Mouse (Mus musculus): Measurements from ENCODE around the gene Tbx1.

Gene Tbx1

GRCm38 (mm10) chr16:18622916-18623750, 32.7 kb upstream of the Tbx1 start:
- DNase-seq (ENCODE audit: low spot score in 2 of 2) = peak; percentile 42 to 47

- peak in 1 of 2 experiments; percentile 38 for DNase-seq (ENCODE audit: low spot score in 2 of 2)
Measured at GRCm38 (mm10) chr16:18622019-18622418, 31.5 kb upstream of the Tbx1 start, which contains the start of gene Gp1bb. TSS of gene Gp1bb (minus strand) at chr16:18622403.

DNA sequence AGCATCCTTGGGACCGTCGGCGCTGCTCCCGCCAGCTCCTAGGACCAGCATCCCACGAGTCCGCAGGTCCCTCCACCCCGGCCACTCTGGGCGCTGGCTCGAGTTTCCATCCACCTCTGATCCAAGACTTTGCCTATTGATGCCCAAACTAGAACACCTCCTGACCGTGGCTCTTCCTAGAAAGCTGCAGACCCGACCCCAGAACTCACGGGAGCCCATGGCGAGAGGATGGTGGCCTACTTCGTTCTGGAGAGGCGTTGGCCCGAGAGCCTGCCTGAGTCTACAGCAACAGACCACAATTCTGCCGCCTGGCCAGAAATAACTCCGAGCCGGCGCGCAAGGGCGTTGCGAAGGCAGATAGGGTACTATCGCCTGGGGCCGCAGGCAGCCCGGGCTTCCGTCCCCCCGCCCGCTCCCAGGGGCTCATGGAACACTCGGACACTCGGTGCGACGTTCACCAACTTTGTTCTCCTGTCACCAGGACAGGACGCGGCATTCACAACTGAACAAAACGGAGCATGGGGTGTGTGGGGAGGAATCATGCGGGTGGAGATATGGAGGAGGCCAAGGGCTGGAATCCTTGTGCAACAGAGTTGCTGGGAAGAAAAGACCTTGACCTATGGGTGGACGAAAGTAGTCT, 31.0 kb upstream of the Tbx1 start:
- DNase-seq (ENCODE audit: low spot score in 2 of 2) = peak; percentile 65 to 69

GRCm38 (mm10) chr16:18620601-18621361, 30.3 kb upstream of the Tbx1 start:
- DNase-seq (ENCODE audit: low spot score in 2 of 2) = peak; percentile 67 to 76

GRCm38 (mm10) chr16:18620201-18620600, 29.7 kb upstream of the Tbx1 start:
- DNase-seq (ENCODE audit: low spot score in 2 of 2) = peak; percentile 48 to 65

DNA sequence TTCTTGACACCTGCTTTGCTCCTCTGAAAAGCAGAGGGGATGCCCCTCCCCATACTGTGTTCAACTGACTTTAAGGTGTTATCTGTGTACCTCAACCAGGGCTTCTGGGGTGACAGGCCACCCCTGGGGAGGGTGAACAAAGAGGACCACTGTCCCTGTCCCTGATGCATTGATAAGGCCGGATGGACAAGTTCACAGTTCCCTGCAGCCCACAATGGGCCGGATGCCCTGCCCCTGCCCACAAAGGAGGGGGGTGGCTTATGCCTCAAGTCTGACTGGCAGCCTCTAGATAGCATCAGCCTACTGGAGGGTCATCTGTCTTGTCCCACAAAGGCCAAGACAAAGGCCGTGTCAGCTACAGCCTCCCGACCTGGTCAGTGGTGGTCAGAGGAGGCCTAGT, 28.6 kb upstream of the Tbx1 start:
- peak in 1 of 2 experiments; percentile 46 for DNase-seq (ENCODE audit: low spot score in 2 of 2)

GRCm38 (mm10) chr16:18618297-18618696, 27.8 kb upstream of the Tbx1 start:
- no peak for DNase-seq (ENCODE audit: low spot score in 2 of 2)

DNA sequence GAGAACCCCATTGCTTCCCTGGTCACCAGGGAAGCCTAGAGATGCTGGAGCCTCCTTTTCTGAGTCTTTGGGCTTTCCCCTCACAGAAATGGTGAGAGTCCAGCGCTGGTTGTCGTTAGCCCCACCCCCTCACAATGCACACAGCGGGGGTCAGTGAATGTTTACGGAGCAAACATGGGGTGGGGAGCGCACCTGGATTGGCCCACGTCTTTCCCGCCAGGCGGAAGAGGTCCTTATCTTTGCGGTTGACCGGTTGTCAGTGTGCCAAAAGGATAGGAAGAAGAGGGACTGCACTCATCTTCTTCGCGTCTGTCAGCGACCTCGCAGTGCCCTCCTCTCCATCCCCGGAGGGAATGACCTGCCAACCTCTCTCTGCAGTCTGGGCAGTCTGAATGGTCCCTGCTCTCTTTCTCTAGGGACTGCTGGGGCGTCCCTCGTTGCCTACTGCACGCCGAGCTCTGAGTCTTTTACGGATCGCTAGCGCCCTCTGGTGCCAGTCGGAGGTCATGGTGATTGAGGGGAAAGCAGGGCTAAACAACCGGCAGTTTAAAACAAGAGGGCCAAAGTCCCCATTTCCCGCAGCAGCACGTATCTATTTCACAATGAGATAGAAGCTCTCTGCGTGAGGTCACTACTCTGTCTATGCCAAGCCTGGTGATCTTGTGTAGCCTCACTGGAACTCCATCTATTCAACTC, 27.0 kb upstream of the Tbx1 start:
- DNase-seq (ENCODE audit: low spot score in 2 of 2) = peak; percentile 90 to 93

DNA sequence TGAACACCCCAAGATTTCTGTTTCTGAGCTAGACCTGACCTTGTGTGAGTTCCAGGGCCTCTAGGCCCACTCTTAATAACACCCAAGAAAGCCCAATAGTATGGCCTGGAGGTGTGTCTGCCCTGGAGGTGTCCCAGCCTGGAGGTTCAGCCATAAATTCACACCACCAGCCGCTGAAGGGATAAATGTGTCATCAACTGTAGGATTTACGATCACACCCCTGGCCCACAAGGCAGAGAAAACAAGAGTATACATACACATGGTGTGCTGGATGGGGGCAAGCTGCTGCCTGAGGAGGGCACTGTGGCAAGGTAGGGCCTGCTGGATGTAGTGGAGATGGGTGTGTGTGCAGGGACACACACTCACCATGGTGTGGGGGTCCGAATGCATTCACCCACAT, 22.8 kb upstream of the Tbx1 start:
- DNase-seq (ENCODE audit: low spot score in 2 of 2) = no peak

GRCm38 (mm10) chr16:18611752-18612151, 21.3 kb upstream of the Tbx1 start:
- no peak for DNase-seq (ENCODE audit: low spot score in 2 of 2)

DNA sequence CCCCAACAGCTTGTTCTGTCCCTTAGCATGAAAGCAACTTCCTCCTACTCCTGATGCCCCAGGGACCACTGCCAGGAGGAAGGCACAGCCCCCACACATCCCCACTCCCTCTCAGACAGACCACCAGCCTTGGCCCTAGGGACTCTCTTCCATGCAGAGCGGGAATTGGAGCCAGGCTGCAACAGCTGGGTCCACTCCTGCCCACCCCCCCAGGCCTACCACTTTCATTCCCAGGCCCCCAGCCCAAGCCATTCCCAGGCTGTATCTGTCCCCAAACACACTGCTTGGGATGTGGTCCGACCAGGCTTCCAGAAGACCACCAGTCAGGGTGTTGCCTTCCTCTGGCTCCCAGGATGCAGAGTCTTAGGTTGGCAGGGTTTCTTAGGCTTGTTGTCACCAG, 18.6 kb upstream of the Tbx1 start:
- DNase-seq (ENCODE audit: low spot score in 2 of 2) = no peak

GRCm38 (mm10) chr16:18608226-18608625, 17.8 kb upstream of the Tbx1 start:
- DNase-seq (ENCODE audit: low spot score in 2 of 2) = no peak

DNA sequence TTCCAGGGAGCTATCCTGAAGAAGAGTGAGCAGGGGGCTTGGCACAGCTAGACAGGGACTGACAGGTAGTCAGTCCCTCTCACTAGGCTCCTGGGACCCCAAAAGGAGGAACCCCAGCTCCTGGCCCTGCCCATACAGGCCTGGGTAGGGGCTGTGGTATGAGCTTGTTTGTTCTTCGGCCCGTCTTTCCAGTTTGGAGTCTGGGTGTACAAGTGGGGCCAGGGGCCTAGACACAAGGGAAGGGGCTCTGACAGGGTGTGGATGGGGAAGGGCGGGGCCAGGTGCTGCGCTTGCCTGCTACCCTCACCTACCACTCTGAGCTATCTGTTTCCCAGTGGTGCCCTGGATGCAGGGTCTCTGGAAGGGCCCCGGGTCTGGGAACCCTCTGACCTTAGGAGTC, 15.2 kb upstream of the Tbx1 start:
- DNase-seq (ENCODE audit: low spot score in 2 of 2) = no peak

GRCm38 (mm10) chr16:18604267-18604701, 13.8 kb upstream of the Tbx1 start:
- no peak for DNase-seq (ENCODE audit: low spot score in 2 of 2)

DNA sequence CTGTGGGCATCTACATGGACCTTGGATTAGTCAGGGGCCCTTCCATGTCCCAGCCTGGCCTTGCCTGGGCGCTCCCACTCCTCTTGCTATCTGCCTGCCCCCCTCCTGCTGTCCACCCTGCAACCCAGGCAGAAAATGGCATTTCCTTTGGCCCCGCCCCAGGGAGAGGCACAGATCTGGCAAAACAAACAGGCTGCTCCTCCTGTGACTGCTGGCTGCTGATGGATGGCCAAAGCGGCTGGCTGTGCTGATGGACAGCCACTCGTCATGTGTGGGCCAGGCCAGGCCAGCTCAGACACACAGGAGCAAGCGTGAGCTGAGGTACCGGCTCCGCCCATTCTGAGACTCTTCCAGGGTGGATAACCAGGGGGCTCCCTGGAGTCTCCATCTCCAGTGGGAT, 11.0 kb upstream of the Tbx1 start:
- DNase-seq (ENCODE audit: low spot score in 2 of 2) = no peak

GRCm38 (mm10) chr16:18598006-18598405, 7.5 kb upstream of the Tbx1 start:
- no peak for DNase-seq (ENCODE audit: low spot score in 2 of 2)

- DNase-seq (ENCODE audit: low spot score in 2 of 2) = no peak
Measured at GRCm38 (mm10) chr16:18596255-18596654, 5.8 kb upstream of the Tbx1 start.

DNA sequence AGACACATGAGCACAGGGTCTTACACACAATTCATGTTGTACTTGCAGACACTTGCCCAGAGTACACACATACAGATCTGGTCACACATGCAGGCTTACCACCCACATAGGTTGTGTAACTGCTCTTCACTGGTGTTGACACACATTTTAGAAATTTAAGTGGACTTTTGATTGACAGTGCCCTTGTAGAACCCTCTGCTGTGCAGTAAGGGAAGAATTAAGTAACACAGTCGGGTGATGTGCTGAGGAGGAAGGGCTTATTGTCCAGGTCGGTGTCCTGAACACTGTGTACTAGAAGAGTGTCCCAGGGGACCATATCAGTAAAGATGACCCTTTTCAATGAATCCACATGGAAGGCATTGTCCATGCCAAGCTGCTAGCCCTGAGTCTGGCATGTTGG, 3.5 kb upstream of the Tbx1 start:
- DNase-seq (ENCODE audit: low spot score in 2 of 2) = no peak

DNA sequence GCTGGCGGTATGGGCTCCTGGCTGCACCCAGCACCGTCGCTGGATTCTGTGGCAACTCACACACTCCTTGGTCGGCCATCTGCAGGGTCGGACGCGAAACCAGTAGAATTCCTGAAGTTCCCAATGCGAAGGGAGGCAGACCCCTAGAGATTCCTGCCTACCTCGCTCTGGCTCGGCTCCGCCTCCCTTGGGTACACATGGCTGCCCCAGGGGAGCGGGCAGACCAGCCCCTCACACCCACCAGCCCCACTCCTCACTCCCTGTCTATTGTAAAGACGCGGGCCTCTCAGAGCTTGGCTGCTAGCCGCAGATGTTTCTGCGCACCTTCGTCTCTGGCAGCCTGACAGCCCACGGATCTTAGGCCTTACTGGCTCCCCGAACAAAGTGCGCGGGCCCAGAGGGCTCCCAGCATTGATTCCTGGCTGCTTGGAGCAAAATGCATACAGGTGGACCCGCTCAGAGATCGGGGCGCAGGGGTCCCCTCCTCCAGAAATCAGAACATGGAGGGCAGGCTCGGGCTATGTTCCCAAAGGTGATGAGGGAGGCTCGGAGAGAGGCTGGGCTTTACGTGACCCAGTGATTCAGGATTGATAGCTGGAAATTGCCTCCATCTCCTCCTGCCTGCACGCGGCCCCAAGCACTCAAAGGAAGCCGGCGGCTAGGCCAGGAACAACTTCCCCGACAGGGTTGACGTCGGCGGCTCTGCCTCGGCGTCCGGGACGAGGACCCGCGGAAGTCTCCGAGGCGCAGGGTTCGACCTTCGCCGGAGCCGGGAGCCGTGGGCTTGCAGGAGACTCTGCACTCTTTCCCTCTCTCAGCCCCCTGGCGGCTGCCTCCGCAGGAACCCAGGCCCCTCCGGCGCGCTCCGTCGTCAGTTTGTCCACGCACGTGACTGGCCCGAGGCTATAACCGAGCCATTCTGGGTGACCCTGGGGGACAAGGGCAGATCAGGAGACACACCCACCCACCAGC, 862 bp upstream of the Tbx1 start:
- no peak for DNase-seq (ENCODE audit: low spot score in 2 of 2)

GRCm38 (mm10) chr16:18589080-18589621, 1.3 kb downstream of the Tbx1 start:
- no peak for DNase-seq (ENCODE audit: low spot score in 2 of 2)
